In genomic region chr11:97415330-97415711, GRCm38 (mm10) we compare ENCODE assay signal across 8 mouse cellular contexts. TPM values are rescaled to one million over a fixed set of nuclear protein-coding genes. Genes with fewer than 3 reads are reported as not detected.
DNase-seq lines count a peak whose midpoint lies in the region; ATAC-seq lines count a peak whose summit lies in the region.

Arhgap23 (plus strand) TSS chr11:97415533.

- peak; percentile 86 for ATAC-seq in embryonic facial prominence, embryonic 14.5 days (ENCODE audit: low read depth)
- ATAC-seq in heart, embryonic 14.5 days (ENCODE audit: insufficient number of reproducible peaks, insufficient read depth, low FRiP score, low read depth) = peak; percentile 81

- peak within 1 kb of the TSS; percentile 79 for H3K27ac ChIP-seq in embryonic facial prominence, embryonic 14.5 days (replicated peaks; ENCODE audit: low read depth, low read length)
- peak within 1 kb of the TSS; percentile 69 to 88 for H3K27ac ChIP-seq in heart, embryonic 14.5 days (replicated peaks in 1 of 2; ENCODE audit: control insufficient read depth in 1 of 2, insufficient read depth in 1 of 2, low read depth in 2 of 2, low read length in 2 of 2)

- peaks cover 18% of the 10 kb centered on the region; the same call in 1 of the 2 replicates for H3K4me1 ChIP-seq in embryonic facial prominence, embryonic 14.5 days (ENCODE audit: control insufficient read depth, insufficient read depth, low read length)
- H3K4me1 ChIP-seq in heart, embryonic 14.5 days (ENCODE audit: control insufficient read depth in 2 of 2, insufficient read depth in 2 of 2, low read length in 2 of 2) = peaks cover 26 to 33% of the 10 kb centered on the region in 2 experiments

- WGBS in embryonic facial prominence, embryonic 14.5 days = under 1% methylated on average over 15 of the region's 29 CpGs
- 1% methylated on average over 29 of the region's 29 CpGs for WGBS in heart, embryonic 14.5 days

- H3K9me3 ChIP-seq in embryonic facial prominence, embryonic 14.5 days (ENCODE audit: control insufficient read depth, low read length) = no peaks in the 10 kb centered on the region
- H3K9me3 ChIP-seq in heart, embryonic 14.5 days (ENCODE audit: control insufficient read depth, low read length) = no peaks in the 10 kb centered on the region

- no peaks in the 10 kb centered on the region for H3K36me3 ChIP-seq in embryonic facial prominence, embryonic 14.5 days (ENCODE audit: control insufficient read depth, insufficient read depth, low read length)
- 0 out of 2 replicates have a peak, but pooled peaks cover 3% of the 10 kb centered on the region for H3K36me3 ChIP-seq in heart, embryonic 14.5 days (ENCODE audit: control insufficient read depth, insufficient read depth, low read length)

- H3K4me2 ChIP-seq in embryonic facial prominence, embryonic 14.5 days (ENCODE audit: low read depth, low read length) = peak within 1 kb of the TSS; percentile 65
- H3K4me2 ChIP-seq in heart, embryonic 14.5 days (ENCODE audit: low read length) = peak within 1 kb of the TSS; percentile 81

- H3K4me3 ChIP-seq in embryonic facial prominence, embryonic 14.5 days (ENCODE audit: low read depth, low read length) = peak within 1 kb of the TSS; percentile 64
- peak within 1 kb of the TSS; percentile 82 to 98 for H3K4me3 ChIP-seq in heart, embryonic 14.5 days (ENCODE audit: control insufficient read depth in 1 of 2, insufficient read depth in 1 of 2, low read depth in 1 of 2, low read length in 2 of 2)

- DNase-seq in A20 (ENCODE audit: low read depth, low spot score) (peak; percentile 72), NIH3T3 (ENCODE audit: low read depth) (peak; percentile 89)
- DNase-seq in embryonic facial prominence, embryonic 14.5 days (ENCODE audit: low spot score) = peak; percentile 81
- peak; percentile 64 to 89 for DNase-seq in kidney, postnatal 36 days
- DNase-seq in lung, postnatal 10 days = peak; percentile 73
- DNase-seq in skeletal muscle tissue, adult 2 months (ENCODE audit: low read depth, low spot score) = peak; percentile 66
- no peak for DNase-seq in cerebellum, adult 11 months

- H3K27me3 ChIP-seq in embryonic facial prominence, embryonic 14.5 days (replicated peaks; ENCODE audit: control insufficient read depth, insufficient read depth, low read length) = no peaks in the 10 kb centered on the region
- H3K27me3 ChIP-seq in heart, embryonic 14.5 days (ENCODE audit: control insufficient read depth, insufficient read depth, low read length) = no peaks in the 10 kb centered on the region

- peak within 1 kb of the TSS; percentile 78 for H3K9ac ChIP-seq in embryonic facial prominence, embryonic 14.5 days (ENCODE audit: low read depth, low read length)
- peak within 1 kb of the TSS; percentile 96 for H3K9ac ChIP-seq in heart, embryonic 14.5 days (ENCODE audit: low read length)

RNA-seq across cellular contexts. Expression of gene Arhgap23, which starts in this region (rescaled TPM):
- polyA plus RNA-seq in embryonic facial prominence, embryonic 14.5 days (2014; fragmentation: Nextera tagmentation; extraction: Ambion mirVana) = 8.9 and 9.5 TPM in 2 replicates
- polyA plus RNA-seq in heart, embryonic 14.5 days (2014; fragmentation: Nextera tagmentation; extraction: Ambion mirVana) = 7.1 and 8.4 TPM in 2 replicates
